Mouse (Mus musculus) adrenal gland, postnatal 4 days (tissue): ENCODE measurements around the gene Lyve1. TPM values are rescaled to one million over a fixed set of nuclear protein-coding genes. Genes with fewer than 3 reads are reported as not detected.
"Not testable (repeated sequence)": the region's sequence is repeated elsewhere in the genome, so short reads cannot be mapped to it uniquely, and the experiment has no call there.

Experiments used
- DNase-seq, 2 experiments: peaks; one replicate each; pipeline ENCODE4 v3.0.0; 2021 to 2022; ENCODE audit warnings: low spot score in 2 of 2, mixed read lengths in 2 of 2
- long read RNA-seq, 2 experiments: library from polyadenylated mRNA; stranded (forward); transcript quantifications; one replicate each; pipeline ENCODE4 v2.0.0; 2021
- total RNA-seq, 2 experiments: library from RNA; stranded (reverse); gene quantifications; 2 replicates each; pipeline ENCODE4 v1.2.3; 2021

Lyve1 gene
- 10 to 100 TPM; 24.1 to 33.6 TPM for total RNA-seq
- long read RNA-seq, experiment 1, transcript Lyve1-201 (6 exons, 2,893 nt), result major isoform, 8 of 8 reads
- long read RNA-seq, experiment 1, partial matches to known transcripts, result 0 of 8 reads
- long read RNA-seq, experiment 1, other reads (novel, unspliced or antisense), result 0 of 8 reads
- long read RNA-seq, experiment 2, transcript Lyve1-201 (6 exons, 2,893 nt), result major isoform, 10 of 18 reads
- long read RNA-seq, experiment 2, partial matches to known transcripts, result 3 of 18 reads
- long read RNA-seq, experiment 2, other reads (novel, unspliced or antisense), result 4 of 18 reads

- DNase-seq, result no peak
Measured at GRCm38 (mm10) chr7:110862751-110863289, at the start of gene Lyve1. Gene Lyve1 (minus strand): TSS chr7:110863239.

GRCm38 (mm10) chr7:110908209-110909144 lies 45.4 kb upstream of the Lyve1 start:
- DNase-seq, result no peak

GRCm38 (mm10) chr7:110906566-110906965 lies 43.5 kb upstream of the Lyve1 start:
- no peak for DNase-seq

GRCm38 (mm10) chr7:110903226-110903625 lies 40.2 kb upstream of the Lyve1 start:
- no peak for DNase-seq

- no peak for DNase-seq
Measured at GRCm38 (mm10) chr7:110897202-110897601, 34.2 kb upstream of the Lyve1 start.

- DNase-seq, result no peak
Measured at GRCm38 (mm10) chr7:110896453-110896852, 33.4 kb upstream of the Lyve1 start.

- DNase-seq, result not testable (repeated sequence)
Measured at GRCm38 (mm10) chr7:110895772-110896171, 32.7 kb upstream of the Lyve1 start.

- no peak for DNase-seq
Measured at GRCm38 (mm10) chr7:110894673-110895072, 31.6 kb upstream of the Lyve1 start.

- DNase-seq, result no peak
Measured at GRCm38 (mm10) chr7:110893943-110894610, 31.0 kb upstream of the Lyve1 start.

- no peak for DNase-seq
Measured at GRCm38 (mm10) chr7:110891501-110891986, 28.5 kb upstream of the Lyve1 start.

- DNase-seq, result no peak
Measured at GRCm38 (mm10) chr7:110881746-110882333, 18.8 kb upstream of the Lyve1 start.

GRCm38 (mm10) chr7:110878028-110878427 lies 15.0 kb upstream of the Lyve1 start:
- DNase-seq, result no peak

- DNase-seq, result no peak
Measured at GRCm38 (mm10) chr7:110876965-110877364, 13.9 kb upstream of the Lyve1 start.

- no peak for DNase-seq
Measured at GRCm38 (mm10) chr7:110868807-110869206, 5.8 kb upstream of the Lyve1 start.

GRCm38 (mm10) chr7:110867116-110867515 lies 4.1 kb upstream of the Lyve1 start:
- DNase-seq, result no peak

- DNase-seq, result no peak
Measured at GRCm38 (mm10) chr7:110866021-110866420, 3.0 kb upstream of the Lyve1 start.

GRCm38 (mm10) chr7:110865570-110865969 lies 2.5 kb upstream of the Lyve1 start:
- DNase-seq, result no peak

GRCm38 (mm10) chr7:110865038-110865437 lies 2.0 kb upstream of the Lyve1 start:
- no peak for DNase-seq

GRCm38 (mm10) chr7:110860129-110860528 lies 2.9 kb downstream of the Lyve1 start:
- DNase-seq, result no peak

GRCm38 (mm10) chr7:110855604-110856003 lies 7.4 kb downstream of the Lyve1 start:
- DNase-seq, result no peak
